Mouse (Mus musculus) CH12.LX (cell line): ENCODE data around the gene Dusp5. TPM values are rescaled to one million over a fixed set of nuclear protein-coding genes. Genes with fewer than 3 reads are reported as not detected.
"Not testable (repeated sequence)": the region's sequence is repeated elsewhere in the genome, so short reads cannot be mapped to it uniquely, and the experiment has no call there.

Experiments used
- DNase-seq: peaks from one replicate; pipeline ENCODE4 v3.0.0-alpha.2; 2013; ENCODE audit errors: extremely low read depth
- H3K27ac ChIP-seq: 2 replicates; pipeline ENCODE4 v1.5.1; 2012; ENCODE audit warnings: low read depth, mild to moderate bottlenecking, control low read depth, moderate library complexity; ENCODE audit not compliant: insufficient read depth
- H3K27me3 ChIP-seq: replicated peaks from 2 replicates; pipeline ENCODE3; 2012; ENCODE audit warnings: inconsistent platforms
- H3K36me3 ChIP-seq, 2 experiments: replicated peaks in 1 of 2; 2 replicates each; pipeline versions ENCODE3 to v1.6.1; 2012; ENCODE audit warnings: inconsistent platforms in 1 of 2, low read length in 1 of 2, mild to moderate bottlenecking in 1 of 2, mixed read lengths in 1 of 2, moderate library complexity in 1 of 2; ENCODE audit not compliant: control insufficient read depth in 1 of 2, insufficient read depth in 1 of 2
- H3K4me1 ChIP-seq, 2 experiments: 2 replicates each; pipeline ENCODE4 v1.6.1; 2012; ENCODE audit warnings: inconsistent platforms in 1 of 2, moderate library complexity in 1 of 2; ENCODE audit not compliant: insufficient read depth in 2 of 2, control insufficient read depth in 1 of 2
- H3K4me2 ChIP-seq: 2 replicates; pipeline ENCODE4 v1.6.1; 2012; ENCODE audit warnings: low read depth, mild to moderate bottlenecking, control low read depth; ENCODE audit not compliant: poor library complexity, insufficient read depth, severe bottlenecking
- H3K4me3 ChIP-seq, 3 experiments: fragments of 150-350 bp in 1 of 3; sonication (generic) in 1 of 3; replicated peaks in 1 of 3; 2 replicates each; pipeline versions ENCODE3 to v1.5.1; 2011 to 2012; ENCODE audit warnings: low read depth in 2 of 3, low read length in 2 of 3, mild to moderate bottlenecking in 2 of 3, moderate library complexity in 2 of 3, control low read depth in 1 of 3, improper control_type of control experiment in 1 of 3, inconsistent platforms in 1 of 3, mixed read lengths in 1 of 3; ENCODE audit not compliant: poor library complexity in 1 of 3
- H3K79me2 ChIP-seq: replicated peaks from 2 replicates; pipeline ENCODE4 v1.6.1; 2012; ENCODE audit warnings: mild to moderate bottlenecking, moderate library complexity; ENCODE audit not compliant: control insufficient read depth, poor library complexity, insufficient read depth, severe bottlenecking; ENCODE audit errors: extremely low read depth
- H3K9ac ChIP-seq: 2 replicates; pipeline ENCODE4 v1.6.1; 2012; ENCODE audit warnings: low read depth, mild to moderate bottlenecking, control low read depth, moderate library complexity; ENCODE audit not compliant: insufficient read depth
- H3K9me3 ChIP-seq: replicated peaks from 2 replicates; pipeline ENCODE3; 2012; ENCODE audit warnings: low read length, inconsistent platforms, mixed read lengths
- BHLHE40 ChIP-seq: IDR thresholded peaks from 2 replicates; pipeline ENCODE4 v1.6.1; 2011; ENCODE audit warnings: mild to moderate bottlenecking, low read depth, low read length, improper control_type of control experiment
- ELF1 ChIP-seq: IDR thresholded peaks from 2 replicates; pipeline ENCODE4 v1.6.1; 2014; ENCODE audit warnings: low read depth, mild to moderate bottlenecking, inconsistent platforms, low read length, improper control_type of control experiment
- HCFC1 ChIP-seq: IDR thresholded peaks from 2 replicates; pipeline ENCODE4 v1.6.1; 2012; ENCODE audit warnings: low read depth, mild to moderate bottlenecking, inconsistent platforms, low read length, improper control_type of control experiment
- IRF4 ChIP-seq: IDR thresholded peaks from 2 replicates; pipeline ENCODE4 v1.6.1; 2014; ENCODE audit warnings: low read depth, mild to moderate bottlenecking, inconsistent platforms, low read length, improper control_type of control experiment
- JUN ChIP-seq: IDR thresholded peaks from 2 replicates; pipeline ENCODE4 v1.6.1; 2011; ENCODE audit warnings: low read depth, mild to moderate bottlenecking, low read length, improper control_type of control experiment, moderate library complexity; ENCODE audit not compliant: insufficient read depth
- KAT2A ChIP-seq: IDR thresholded peaks from 2 replicates; pipeline ENCODE4 v1.6.1; 2012; ENCODE audit warnings: low read length, improper control_type of control experiment, inconsistent platforms; ENCODE audit not compliant: insufficient replicate concordance
- MAX ChIP-seq: IDR thresholded peaks from 2 replicates; pipeline ENCODE4 v1.6.1; 2011; ENCODE audit warnings: low read length, improper control_type of control experiment
- PAX5 ChIP-seq: IDR thresholded peaks from 2 replicates; pipeline ENCODE4 v1.6.1; 2012; ENCODE audit warnings: low read length, inconsistent platforms, mixed read lengths
- RAD21 ChIP-seq: IDR thresholded peaks from 2 replicates; pipeline ENCODE4 v1.6.1; 2011; ENCODE audit warnings: low read depth, mild to moderate bottlenecking, low read length, improper control_type of control experiment, moderate library complexity
- SIN3A ChIP-seq: IDR thresholded peaks from 2 replicates; pipeline ENCODE4 v1.6.1; 2012; ENCODE audit warnings: low read length, improper control_type of control experiment, inconsistent platforms
- ZKSCAN1 ChIP-seq: IDR thresholded peaks from 2 replicates; pipeline ENCODE4 v1.6.1; 2012; ENCODE audit warnings: low read depth, inconsistent platforms, low read length, improper control_type of control experiment, borderline replicate concordance
- ZMIZ1 ChIP-seq: IDR thresholded peaks from 2 replicates; pipeline ENCODE4 v1.6.1; 2012; ENCODE audit warnings: low read depth, mild to moderate bottlenecking, inconsistent platforms, low read length, improper control_type of control experiment
- ZNF384 ChIP-seq: IDR thresholded peaks from 2 replicates; pipeline ENCODE4 v1.6.1; 2012; ENCODE audit warnings: low read depth, low read length, improper control_type of control experiment, inconsistent platforms
- dilution Hi-C: fragments of 300-500 bp; cut with MboI; formaldehyde crosslinking; loops from 2 replicates; pipeline ENCODE4 v1.14.3; 2020; ENCODE audit warnings: low sequenced_read_pairs; ENCODE audit not compliant: extremely low pct_unique_long_range_greater_than_20kb, extremely low pct_ligation_motif_present
- in situ Hi-C: fragments of 300-500 bp; cut with MboI; formaldehyde crosslinking; loops from 3 replicates; pipeline ENCODE4 v1.14.3; 2019; ENCODE audit warnings: low sequenced_read_pairs, low pct_ligation_motif_present, low pct_unique_long_range_greater_than_20kb, mixed read lengths
- polyA plus RNA-seq: library from polyadenylated mRNA; unstranded; fragments of >175 nt; gene quantifications from 2 replicates; pipeline ENCODE4 v1.2.1, GENCODE M21; 2012; ENCODE audit warnings: low read depth; ENCODE audit not compliant: insufficient read length
- total RNA-seq, 2 experiments: library from RNA; depleted of rRNA; stranded (reverse); fragments of 300-350 nt in 1 of 2; fragments of >200 nt in 1 of 2; gene quantifications; 2 replicates each; pipeline ENCODE4 v1.2.3; 2012 to 2014

Dusp5 gene
- total and polyA plus RNA-seq, 3 experiments = 10.6 to 18.2 (median 13.2) TPM

DNA sequence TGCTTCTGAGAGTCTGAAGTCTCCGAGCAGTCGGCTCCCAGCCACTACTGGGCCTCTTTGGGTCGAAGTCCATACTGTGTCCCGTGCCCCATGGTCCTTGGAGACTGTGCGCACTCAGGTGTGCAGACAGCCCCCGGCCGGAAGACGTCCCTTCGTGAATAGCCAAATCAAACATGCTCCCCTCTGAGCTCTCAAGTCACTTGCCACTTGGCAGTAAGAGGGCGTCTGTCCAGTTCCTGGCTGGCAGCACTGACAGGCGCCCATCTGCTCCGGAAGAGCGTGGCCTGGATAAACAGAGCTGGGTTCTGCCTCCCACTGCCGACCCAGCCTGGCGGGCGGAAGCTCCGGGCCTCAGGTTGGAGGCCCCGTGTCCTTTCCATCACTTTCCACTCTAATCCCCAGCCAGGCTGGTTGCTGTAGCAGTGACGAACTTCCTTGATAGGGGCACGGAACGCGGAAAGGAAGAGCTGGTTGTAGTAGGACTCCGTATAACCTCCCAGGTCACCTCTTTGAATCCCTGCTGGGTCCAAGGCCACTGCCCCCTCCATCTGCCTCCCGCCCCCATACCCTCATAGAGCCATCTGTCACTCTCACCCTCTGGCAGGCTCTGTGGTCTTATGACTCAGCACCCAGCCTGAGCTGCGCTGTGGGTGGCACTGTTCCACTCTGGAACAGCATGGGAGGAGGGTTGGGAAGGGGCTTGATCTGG lies 28.5 kb upstream of the Dusp5 start:
- no peak overlapping the region for H3K4me2 ChIP-seq
- no peak overlapping the region for H3K9ac ChIP-seq
- no peaks in the 10 kb centered on the region for H3K79me2 ChIP-seq
- peaks cover 3 to 22% of the 10 kb centered on the region in 2 experiments for H3K4me1 ChIP-seq
- no peak overlapping the region for H3K27ac ChIP-seq
- no peaks in the 10 kb centered on the region for H3K9me3 ChIP-seq
- no peak overlapping the region for H3K4me3 ChIP-seq
- TF ChIP-seq ELF1 (no peak), PAX5 (no peak), KAT2A (no peak), RAD21 (no peak), HCFC1 (no peak), ZMIZ1 (no peak), JUN (no peak), ZKSCAN1 (no peak), BHLHE40 (no peak), IRF4 (no peak), MAX (no peak)
- TF ChIP-seq, all 38 proteins: peak for 0
- dilution Hi-C loops = no loop called here
- no peaks in the 10 kb centered on the region for H3K27me3 ChIP-seq
- no peak for DNase-seq
- no peaks in the 10 kb centered on the region for H3K36me3 ChIP-seq
- in situ Hi-C loops = no loop called here

DNA sequence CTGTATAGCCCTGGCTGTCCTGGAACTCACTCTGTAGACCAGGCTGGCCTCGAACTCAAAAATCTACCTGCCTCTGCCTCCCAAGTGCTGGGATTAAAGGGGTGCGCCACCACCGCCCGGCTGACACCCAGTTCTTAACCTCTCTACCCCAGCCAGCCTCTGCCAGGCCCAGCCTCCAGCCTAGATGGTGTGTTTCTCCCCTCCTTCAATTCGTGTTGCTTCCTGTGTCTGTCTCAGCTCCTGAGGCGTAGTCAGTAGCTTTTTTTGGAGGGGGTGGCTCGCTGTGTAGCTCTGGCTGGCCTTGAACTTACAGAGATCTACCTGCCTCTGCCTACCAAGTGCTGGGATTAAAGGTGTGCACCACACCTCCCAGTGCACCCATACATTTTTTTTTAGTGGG lies 27.7 kb upstream of the Dusp5 start:
- H3K9ac ChIP-seq, in situ Hi-C loops, H3K4me2 ChIP-seq, H3K36me3 ChIP-seq, DNase-seq, dilution Hi-C loops, H3K27ac ChIP-seq, H3K79me2 ChIP-seq, H3K27me3 ChIP-seq, H3K4me3 ChIP-seq, H3K9me3 ChIP-seq: not testable (repeated sequence)
- peaks cover 3 to 22% of the 10 kb centered on the region in 2 experiments for H3K4me1 ChIP-seq

DNA sequence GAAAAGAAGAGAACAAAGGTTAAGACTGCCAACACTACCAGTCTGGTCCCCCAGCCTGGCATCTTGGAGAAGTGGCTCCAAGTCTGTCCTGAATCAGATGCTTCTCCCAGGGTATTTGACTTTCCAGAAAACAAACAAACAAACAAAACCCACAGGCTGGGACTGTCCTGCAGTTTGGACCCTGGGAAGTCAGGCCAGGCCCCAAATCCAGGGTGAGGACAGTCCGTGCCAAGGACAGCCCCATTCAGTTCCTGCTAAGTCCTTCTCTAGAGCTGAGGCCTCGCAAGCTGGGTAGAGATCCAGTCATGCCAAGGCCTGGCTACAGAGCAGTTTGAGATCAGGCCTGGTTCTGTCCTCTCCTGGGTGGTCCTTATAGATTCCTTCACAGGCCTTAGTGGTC lies 27.1 kb upstream of the Dusp5 start:
- peaks cover 3 to 22% of the 10 kb centered on the region in 2 experiments for H3K4me1 ChIP-seq
- no peaks in the 10 kb centered on the region for H3K79me2 ChIP-seq
- H3K27me3 ChIP-seq = no peaks in the 10 kb centered on the region
- H3K4me2 ChIP-seq = no peak overlapping the region
- H3K9me3 ChIP-seq = no peaks in the 10 kb centered on the region
- no peak for TF ChIP-seq SIN3A
- TF ChIP-seq MAX = no peak
- TF ChIP-seq ZNF384 = no peak
- TF ChIP-seq, all 38 proteins: peak for 0
- in situ Hi-C loops (no loop called here), dilution Hi-C loops (no loop called here)
- Histone ChIP-seq H3K36me3 (no peaks in the 10 kb centered on the region), H3K4me3 (no peak overlapping the region), H3K9ac (no peak overlapping the region), H3K27ac (no peak overlapping the region)
- DNase-seq = no peak
